Mouse (Mus musculus) cerebellum, adult 2 months (tissue): ENCODE measurements around the gene Fbxo39.

Experiments used
- CTCF ChIP-seq: fragments of 200-500 bp; IDR thresholded peaks from 2 replicates; pipeline ENCODE4 v1.5.1; 2011; ENCODE audit warnings: low read depth, mild to moderate bottlenecking, control low read depth, low read length, moderate library complexity, borderline replicate concordance; ENCODE audit not compliant: insufficient read depth
- POLR2A ChIP-seq: fragments of 200-500 bp; IDR thresholded peaks from 2 replicates; pipeline ENCODE4 v1.6.1; 2011; ENCODE audit warnings: low read length, control low read depth, borderline replicate concordance; ENCODE audit not compliant: insufficient read depth

GRCm38 (mm10) chr11:72344486-72344885, 30.2 kb downstream of the Fbxo39 start:
- TF ChIP-seq CTCF (no peak), POLR2A (no peak)
